Mouse (Mus musculus) embryonic fibroblast, embryonic 13.5 days (primary cell): Measurements from ENCODE around the gene Tor4a.

Experiments used
- CTCF ChIP-seq: IDR thresholded peaks from 2 replicates; pipeline ENCODE4 v1.5.1; 2011; ENCODE audit warnings: mild to moderate bottlenecking, control low read depth, low read length, moderate library complexity, borderline replicate concordance; ENCODE audit not compliant: insufficient read depth
- POLR2A ChIP-seq: IDR thresholded peaks from 2 replicates; pipeline ENCODE4 v1.6.1; 2011; ENCODE audit warnings: low read depth, mild to moderate bottlenecking, control low read depth, low read length, moderate library complexity

- no peak for TF ChIP-seq CTCF
- TF ChIP-seq POLR2A: no peak
Observed at GRCm38 (mm10) chr2:25234551-25235220, 38.0 kb upstream of the Tor4a start.
